Mouse (Mus musculus): ENCODE measurements at regions not wholly inside any gene's neighbourhood (a gene's known extent, or its start where the extent isn't known, plus 50 kb on each side); places are given as distances from the start of the nearest gene placed in this dataset.

DNA sequence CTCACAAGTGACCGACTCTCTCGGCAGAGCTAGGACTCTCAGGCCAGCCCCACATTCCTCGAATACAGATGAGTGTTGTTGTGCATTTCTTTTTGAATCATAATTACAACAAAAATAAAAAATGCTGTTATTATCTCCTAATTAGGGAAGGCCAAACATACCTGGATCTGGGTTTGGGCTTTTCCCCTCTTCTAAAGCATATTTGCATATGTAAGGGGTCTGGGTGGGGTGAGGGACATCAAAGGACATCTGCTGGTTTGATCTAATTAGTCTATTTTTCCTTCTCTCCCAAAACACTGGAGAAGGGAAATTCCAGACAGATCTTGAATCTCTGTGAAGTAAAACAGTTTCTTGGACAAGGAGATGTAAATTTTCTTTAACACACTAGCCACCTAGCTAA lies 85.3 kb downstream of the Tfap2a start:
- Histone ChIP-seq H3K27me3 (ENCODE audit: insufficient read depth, low read length) (peaks cover 8% of the 10 kb centered on the region; the same call in 1 of the 2 replicates), H3K27ac (ENCODE audit: low read depth, low read length) (no peak overlapping the region), H3K4me1 (ENCODE audit: insufficient read depth) (0 out of 2 replicates have a peak, but pooled peaks cover 2% of the 10 kb centered on the region), H3K9me3 (ENCODE audit: low read length) (no peaks in the 10 kb centered on the region), H3K4me3 (ENCODE audit: low read depth, low read length) (no peak overlapping the region), H3K9ac (no peak overlapping the region), H3K4me2 (ENCODE audit: low read depth) (no peak overlapping the region), H3K36me3 (ENCODE audit: insufficient read depth) (no peaks in the 10 kb centered on the region)
- ATAC-seq = no peak
- WGBS = 56% methylated on average over 3 of the region's 3 CpGs
- no peak for TF ChIP-seq CTCF (IDR thresholded peaks at IDR 0.05; ENCODE audit: low read depth)
- no peak for DNase-seq

DNA sequence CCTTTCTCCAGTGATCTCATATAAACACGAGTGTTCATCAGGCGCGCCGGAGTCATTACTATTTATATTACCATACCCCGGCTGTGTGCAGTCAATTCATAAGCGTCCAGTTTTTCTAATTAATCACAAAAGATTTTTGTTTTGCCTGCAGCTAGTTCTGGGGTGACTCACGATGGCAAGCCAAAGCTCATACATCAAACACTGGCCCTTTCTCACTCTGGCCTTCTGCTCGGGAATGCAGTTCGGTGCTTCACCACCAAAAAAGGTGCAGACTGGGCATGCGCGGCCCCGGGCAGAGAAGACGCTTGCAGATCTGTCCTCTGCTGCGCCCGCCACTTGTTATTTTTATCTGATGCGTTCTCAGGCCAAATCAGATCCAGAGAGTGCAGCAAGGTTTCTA lies 87.1 kb downstream of the Tfap2a start:
- Histone ChIP-seq H3K9me3 (ENCODE audit: low read length) (no peaks in the 10 kb centered on the region), H3K36me3 (ENCODE audit: insufficient read depth) (no peaks in the 10 kb centered on the region), H3K4me3 (ENCODE audit: low read depth, low read length) (no peak overlapping the region), H3K4me1 (ENCODE audit: insufficient read depth) (0 out of 2 replicates have a peak, but pooled peaks cover 2% of the 10 kb centered on the region), H3K9ac (no peak overlapping the region), H3K4me2 (ENCODE audit: low read depth) (no peak overlapping the region), H3K27me3 (ENCODE audit: insufficient read depth, low read length) (peaks cover 8% of the 10 kb centered on the region; the same call in 1 of the 2 replicates), H3K27ac (ENCODE audit: low read depth, low read length) (no peak overlapping the region)
- peak; percentile 78 for ATAC-seq
- TF ChIP-seq CTCF (IDR thresholded peaks at IDR 0.05; ENCODE audit: low read depth) = peak; percentile 42; the same call in 1 of the 2 replicates
- 45% methylated on average over 16 of the region's 16 CpGs for WGBS
- DNase-seq = peak; percentile 80

- Histone ChIP-seq H3K9ac (no peak overlapping the region), H3K9me3 (ENCODE audit: low read length) (no peaks in the 10 kb centered on the region), H3K36me3 (ENCODE audit: insufficient read depth) (no peaks in the 10 kb centered on the region), H3K4me2 (ENCODE audit: low read depth) (no peak overlapping the region), H3K27me3 (ENCODE audit: insufficient read depth, low read length) (peaks cover 8% of the 10 kb centered on the region; the same call in 1 of the 2 replicates), H3K4me1 (ENCODE audit: insufficient read depth) (0 out of 2 replicates have a peak, but pooled peaks cover 2% of the 10 kb centered on the region), H3K27ac (ENCODE audit: low read depth, low read length) (no peak overlapping the region), H3K4me3 (ENCODE audit: low read depth, low read length) (no peak overlapping the region)
- ATAC-seq (no peak), DNase-seq (peak; percentile 4)
- TF ChIP-seq CTCF (IDR thresholded peaks at IDR 0.05; ENCODE audit: low read depth) = no peak
- 22% methylated on average over 10 of the region's 10 CpGs for WGBS
Observed at GRCm38 (mm10) chr13:40650036-40650709, 88.0 kb downstream of the Tfap2a start.

DNA sequence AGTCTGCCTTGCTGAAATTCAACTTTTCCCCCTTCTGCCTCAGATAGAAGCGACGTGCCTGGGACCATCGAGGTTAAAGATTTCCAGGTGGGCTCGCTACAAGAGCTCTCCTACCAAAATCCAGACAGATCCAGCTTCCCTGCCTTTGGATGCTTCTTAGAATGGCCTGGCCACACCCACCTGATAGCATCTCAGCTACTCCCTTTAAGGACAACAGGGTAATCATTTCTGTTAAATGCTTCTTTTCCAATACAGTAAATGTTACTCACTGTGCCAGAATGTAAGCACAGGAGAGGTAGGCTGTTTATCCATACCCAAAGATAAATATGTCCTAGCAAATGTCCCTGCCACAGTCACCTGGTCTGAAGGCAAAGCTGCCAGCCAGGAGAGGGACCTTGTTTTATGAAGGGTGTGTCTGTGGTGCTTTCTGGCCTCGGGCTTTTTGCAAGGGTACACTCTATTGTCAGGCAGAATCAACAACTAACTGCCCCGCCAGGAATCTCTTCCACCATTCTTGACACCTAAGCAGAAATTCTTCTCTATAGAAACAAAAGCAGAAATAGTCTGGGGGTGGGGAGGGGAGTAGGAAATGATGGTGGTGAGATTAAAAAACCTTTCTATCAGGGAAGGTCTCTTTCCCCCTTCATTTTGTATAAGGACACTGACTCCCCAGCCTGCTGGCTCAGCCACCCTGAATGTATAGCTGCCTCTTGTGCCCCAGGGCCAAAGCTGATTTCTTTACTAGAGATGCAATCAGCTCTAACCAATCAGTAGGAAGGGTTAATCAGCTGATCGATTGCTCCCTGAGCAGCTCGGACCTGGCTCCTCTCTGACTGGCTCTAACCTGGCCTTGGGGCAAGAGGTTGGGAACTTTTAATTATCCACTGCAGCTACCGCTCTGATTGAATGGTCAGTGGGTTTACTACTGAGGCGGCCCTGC lies 88.8 kb downstream of the Tfap2a start:
- H3K9me3 ChIP-seq (ENCODE audit: low read length) = no peaks in the 10 kb centered on the region
- H3K9ac ChIP-seq = no peak overlapping the region
- ATAC-seq (no peak), DNase-seq (no peak)
- no peak overlapping the region for H3K27ac ChIP-seq (ENCODE audit: low read depth, low read length)
- 37% methylated on average over 10 of the region's 10 CpGs for WGBS
- peaks cover 8% of the 10 kb centered on the region; the same call in 1 of the 2 replicates for H3K27me3 ChIP-seq (ENCODE audit: insufficient read depth, low read length)
- no peak for TF ChIP-seq CTCF (IDR thresholded peaks at IDR 0.05; ENCODE audit: low read depth)
- no peaks in the 10 kb centered on the region for H3K36me3 ChIP-seq (ENCODE audit: insufficient read depth)
- H3K4me2 ChIP-seq (ENCODE audit: low read depth) = no peak overlapping the region
- H3K4me1 ChIP-seq (ENCODE audit: insufficient read depth) = 0 out of 2 replicates have a peak, but pooled peaks cover 2% of the 10 kb centered on the region
- no peak overlapping the region for H3K4me3 ChIP-seq (ENCODE audit: low read depth, low read length)

- H3K36me3 ChIP-seq (ENCODE audit: insufficient read depth) = no peaks in the 10 kb centered on the region
- H3K4me3 ChIP-seq (ENCODE audit: low read depth, low read length) = no peak overlapping the region
- no peak for ATAC-seq
- peaks cover 8% of the 10 kb centered on the region; the same call in 1 of the 2 replicates for H3K27me3 ChIP-seq (ENCODE audit: insufficient read depth, low read length)
- no peak overlapping the region for H3K9ac ChIP-seq
- DNase-seq = no peak
- H3K4me1 ChIP-seq (ENCODE audit: insufficient read depth) = 0 out of 2 replicates have a peak, but pooled peaks cover 2% of the 10 kb centered on the region
- no peak overlapping the region for H3K27ac ChIP-seq (ENCODE audit: low read depth, low read length)
- no peaks in the 10 kb centered on the region for H3K9me3 ChIP-seq (ENCODE audit: low read length)
- no peak overlapping the region for H3K4me2 ChIP-seq (ENCODE audit: low read depth)
- WGBS = 75% methylated on average over 10 of the region's 10 CpGs
- no peak for TF ChIP-seq CTCF (IDR thresholded peaks at IDR 0.05; ENCODE audit: low read depth)
Observed at GRCm38 (mm10) chr13:40646131-40646530, 92.0 kb downstream of the Tfap2a start.

- Histone ChIP-seq H3K36me3 (ENCODE audit: insufficient read depth) (no peaks in the 10 kb centered on the region), H3K9ac (no peak overlapping the region), H3K4me1 (ENCODE audit: insufficient read depth) (0 out of 2 replicates have a peak, but pooled peaks cover 2% of the 10 kb centered on the region), H3K4me3 (ENCODE audit: low read depth, low read length) (no peak overlapping the region), H3K4me2 (ENCODE audit: low read depth) (no peak overlapping the region), H3K27me3 (ENCODE audit: insufficient read depth, low read length) (peaks cover 8% of the 10 kb centered on the region; the same call in 1 of the 2 replicates), H3K27ac (ENCODE audit: low read depth, low read length) (no peak overlapping the region), H3K9me3 (ENCODE audit: low read length) (no peaks in the 10 kb centered on the region)
- TF ChIP-seq CTCF (IDR thresholded peaks at IDR 0.05; ENCODE audit: low read depth) = no peak
- DNase-seq (no peak), ATAC-seq (no peak)
- 73% methylated on average over 3 of the region's 3 CpGs for WGBS
Observed at GRCm38 (mm10) chr13:40645646-40646045, 92.5 kb downstream of the Tfap2a start.

All from forebrain, postnatal 0 days (tissue).